ENCODE assay signal across 8 mouse cellular contexts in genomic region chr6:72535165-72535564, GRCm38 (mm10). TPM values are rescaled to one million over a fixed set of nuclear protein-coding genes. Genes with fewer than 3 reads are reported as not detected.
DNase-seq lines count a peak whose midpoint lies in the region; ATAC-seq and TF ChIP-seq lines count a peak whose summit lies in the region.

No protein-coding gene starts in this region.

- H3K4me2 ChIP-seq in forebrain, embryonic 11.5 days (ENCODE audit: low read depth, low read length, severe bottlenecking), result peak overlapping the region; percentile 24; the same call in 1 of the 2 replicates
- H3K4me2 ChIP-seq in heart, postnatal 0 days (ENCODE audit: low read depth, low read length), result peak overlapping the region; percentile 50
- H3K4me2 ChIP-seq in lung, embryonic 15.5 days, result peak overlapping the region; percentile 41

- DNase-seq in brain, embryonic 14.5 days (ENCODE audit: low read depth), result peak; percentile 86
- peak; percentile 90 for DNase-seq in forebrain, embryonic 11.5 days (ENCODE audit: low spot score)
- DNase-seq in heart, postnatal 0 days (ENCODE audit: low spot score), result peak; percentile 77
- DNase-seq in kidney, postnatal 36 days, result peak; percentile 84 to 93
- DNase-seq in thymus, postnatal 25 days, result peak; percentile 90

- ATAC-seq in forebrain, embryonic 11.5 days (replicated peaks; ENCODE audit: low FRiP score), result no peak
- ATAC-seq in heart, postnatal 0 days (ENCODE audit: insufficient read depth, low read depth), result no peak
- ATAC-seq in lung, embryonic 15.5 days (ENCODE audit: borderline replicate concordance, extremely low read depth, low FRiP score, low TSS enrichment), result no peak

- no peak overlapping the region for H3K27ac ChIP-seq in forebrain, embryonic 11.5 days (ENCODE audit: low read depth, low read length)
- no peak overlapping the region for H3K27ac ChIP-seq in heart, postnatal 0 days (ENCODE audit: low read depth)
- no peak overlapping the region for H3K27ac ChIP-seq in lung, embryonic 15.5 days
- no peak overlapping the region for H3K27ac ChIP-seq in olfactory bulb, adult 2 months (ENCODE audit: insufficient read depth, low read depth, low read length)

- H3K9ac ChIP-seq in forebrain, embryonic 11.5 days (ENCODE audit: low read length), result no peak overlapping the region
- no peak overlapping the region for H3K9ac ChIP-seq in heart, postnatal 0 days (replicated peaks; ENCODE audit: low read depth, low read length)
- H3K9ac ChIP-seq in lung, embryonic 15.5 days, result no peak overlapping the region

- TF ChIP-seq POLR2A in brain, embryonic 14.5 days (IDR thresholded peaks at IDR 0.05; ENCODE audit: borderline replicate concordance, extremely low read depth, insufficient read depth, insufficient read length, poor library complexity, severe bottlenecking), result no peak
- no peak for TF ChIP-seq POLR2A in olfactory bulb, adult 2 months (IDR thresholded peaks at IDR 0.05; ENCODE audit: insufficient read depth, low read depth, low read length)

- WGBS in forebrain, embryonic 11.5 days, result 5% methylated on average over 9 of the region's 9 CpGs
- WGBS in heart, postnatal 0 days, result 4% methylated on average over 9 of the region's 9 CpGs
- 4% methylated on average over 9 of the region's 9 CpGs for WGBS in lung, embryonic 15.5 days
- 3% methylated on average over 9 of the region's 9 CpGs for WGBS in olfactory bulb, adult 2 months

- no peaks in the 10 kb centered on the region for H3K9me3 ChIP-seq in E14TG2a.4 (ENCODE audit: low read length)
- H3K9me3 ChIP-seq in forebrain, embryonic 11.5 days (ENCODE audit: control insufficient read depth, low read length), result no peaks in the 10 kb centered on the region
- H3K9me3 ChIP-seq in heart, postnatal 0 days (replicated peaks; ENCODE audit: control insufficient read depth, low read length), result no peaks in the 10 kb centered on the region
- H3K9me3 ChIP-seq in lung, embryonic 15.5 days, result no peaks in the 10 kb centered on the region

- TF ChIP-seq CTCF in E14TG2a.4 (conservative IDR thresholded peaks at IDR 0.05; ENCODE audit: low read length), result peak; percentile 96
- TF ChIP-seq CTCF in brain, embryonic 14.5 days (IDR thresholded peaks at IDR 0.05; ENCODE audit: borderline replicate concordance, extremely low read depth, insufficient read depth, insufficient read length), result peak; percentile 93
- peak; percentile 90 for TF ChIP-seq CTCF in heart, postnatal 0 days (IDR thresholded peaks at IDR 0.05; ENCODE audit: low read depth)
- peak; percentile 51 for TF ChIP-seq CTCF in olfactory bulb, adult 2 months (IDR thresholded peaks at IDR 0.05; ENCODE audit: insufficient read depth, low read depth, low read length)

- no peak for TF ChIP-seq EP300 in heart, postnatal 0 days (IDR thresholded peaks at IDR 0.05; ENCODE audit: low read depth)

- H3K27me3 ChIP-seq in E14TG2a.4 (ENCODE audit: insufficient read depth, low read length), result no peaks in the 10 kb centered on the region
- no peaks in the 10 kb centered on the region for H3K27me3 ChIP-seq in forebrain, embryonic 11.5 days (ENCODE audit: control insufficient read depth, insufficient read depth, low read length)
- no peaks in the 10 kb centered on the region for H3K27me3 ChIP-seq in heart, postnatal 0 days (ENCODE audit: control insufficient read depth, insufficient read depth, low read length)
- H3K27me3 ChIP-seq in lung, embryonic 15.5 days, result no peaks in the 10 kb centered on the region

- peaks cover 33% of the 10 kb centered on the region for H3K4me1 ChIP-seq in E14TG2a.4 (replicated peaks; ENCODE audit: low read depth, low read length)
- peaks cover 7% of the 10 kb centered on the region; the same call in 1 of the 2 replicates for H3K4me1 ChIP-seq in forebrain, embryonic 11.5 days (replicated peaks; ENCODE audit: control insufficient read depth, insufficient read depth, low read length)
- H3K4me1 ChIP-seq in heart, postnatal 0 days (ENCODE audit: control insufficient read depth, insufficient read depth), result peaks cover 6% of the 10 kb centered on the region; the same call in 1 of the 2 replicates
- peaks cover 16% of the 10 kb centered on the region for H3K4me1 ChIP-seq in lung, embryonic 15.5 days
- peaks cover 16% of the 10 kb centered on the region for H3K4me1 ChIP-seq in olfactory bulb, adult 2 months (ENCODE audit: control insufficient read depth, insufficient read depth, low read length)

- peak overlapping the region; percentile 60 for H3K4me3 ChIP-seq in E14TG2a.4 (replicated peaks; ENCODE audit: low read length)
- no peak overlapping the region for H3K4me3 ChIP-seq in forebrain, embryonic 11.5 days (ENCODE audit: low read depth, low read length)
- H3K4me3 ChIP-seq in heart, postnatal 0 days (ENCODE audit: low read depth, low read length), result peak overlapping the region; percentile 10; the same call in 1 of the 2 replicates
- no peak overlapping the region for H3K4me3 ChIP-seq in lung, embryonic 15.5 days
- no peak overlapping the region for H3K4me3 ChIP-seq in olfactory bulb, adult 2 months (ENCODE audit: insufficient read depth, low read depth, low read length)

- H3K36me3 ChIP-seq in E14TG2a.4 (ENCODE audit: insufficient read depth, low read length), result no peaks in the 10 kb centered on the region
- no peaks in the 10 kb centered on the region for H3K36me3 ChIP-seq in forebrain, embryonic 11.5 days (ENCODE audit: control insufficient read depth, insufficient read depth, low read length)
- H3K36me3 ChIP-seq in heart, postnatal 0 days (replicated peaks; ENCODE audit: control insufficient read depth, insufficient read depth, low read length), result no peaks in the 10 kb centered on the region
- no peaks in the 10 kb centered on the region for H3K36me3 ChIP-seq in lung, embryonic 15.5 days

RNA-seq across cellular contexts. Expression of gene Capg, which starts 9.0 kb away (rescaled TPM):
- 3.4 and 5.3 TPM in 2 replicates for polyA plus RNA-seq in brain, embryonic 14.5 days (2012; rRNA removed)
- polyA plus RNA-seq in forebrain, embryonic 11.5 days (2014; fragmentation: Nextera tagmentation; extraction: Ambion mirVana), result 7.1 and 8.4 TPM in 2 replicates
- 25.1 and 53.6 TPM in 2 replicates for total RNA-seq in heart, postnatal 0 days (2014; rRNA removed; ENCODE audit: low replicate concordance)
- polyA plus RNA-seq in heart, postnatal 0 days (2015; fragmentation: Nextera tagmentation; extraction: Ambion mirVana), result 24.9 and 25.9 TPM in 2 replicates
- 54.2 and 57.9 TPM in 2 replicates for polyA plus RNA-seq in lung, embryonic 15.5 days (2015; fragmentation: Nextera tagmentation; extraction: Ambion mirVana)
- polyA plus RNA-seq in olfactory bulb, adult 2 months (2012; ENCODE audit: insufficient read depth, insufficient read length, low replicate concordance, missing spikeins), result not detected in 2 replicates

RNA-seq across cellular contexts. Expression of gene Sh2d6, which starts 13.7 kb away (rescaled TPM):
- polyA plus RNA-seq in brain, embryonic 14.5 days (2012; rRNA removed), result 1.2 and 1.5 TPM in 2 replicates
- 0.36 and 0.51 TPM in 2 replicates for polyA plus RNA-seq in forebrain, embryonic 11.5 days (2014; fragmentation: Nextera tagmentation; extraction: Ambion mirVana)
- total RNA-seq in heart, postnatal 0 days (2014; rRNA removed; ENCODE audit: low replicate concordance), result not detected in 2 replicates
- not detected in 2 replicates for polyA plus RNA-seq in heart, postnatal 0 days (2015; fragmentation: Nextera tagmentation; extraction: Ambion mirVana)
- not detected in 2 replicates for polyA plus RNA-seq in lung, embryonic 15.5 days (2015; fragmentation: Nextera tagmentation; extraction: Ambion mirVana)
- not detected in 2 replicates for polyA plus RNA-seq in olfactory bulb, adult 2 months (2012; ENCODE audit: insufficient read depth, insufficient read length, low replicate concordance, missing spikeins)

Comparison
In these comparisons a context has a peak if more than half of its experiments do, and no peak if none do; other contexts are left out.
1. H3K4me3 ChIP-seq: peak in E14TG2a.4 (single experiment) and heart, postnatal 0 days (single experiment); none in forebrain, embryonic 11.5 days (single experiment), lung, embryonic 15.5 days (single experiment) and olfactory bulb, adult 2 months (single experiment).
2. Peak in every context shown above with its lines, with median percentiles within 50 percentile points of each other: CTCF ChIP-seq, DNase-seq and H3K4me2 ChIP-seq.